Mouse (Mus musculus) adipose tissue, adult 10 weeks (tissue): Measurements from ENCODE around the gene Olfr513. TPM values are rescaled to one million over a fixed set of nuclear protein-coding genes. Genes with fewer than 3 reads are reported as not detected.

ENCODE experiments used
- polyA plus RNA-seq: library from polyadenylated mRNA; stranded (reverse); fragments of 350-450 nt; fragmentation: Illumina TruSeq; extraction: RNeasy Lipid Tissue Mini Kit (QIAGEN cat#74804); gene quantifications from one replicate; pipeline ENCODE4 v1.2.3, GENCODE M21; 2014; ENCODE audit warnings: low read depth, low replicate concordance

Olfr513 gene
- polyA plus RNA-seq, result not detected

GRCm38 (mm10) chr7:108750673-108751072, at the start of gene Olfr513:
Olfr513 (plus strand) TSS chr7:108750973.

GRCm38 (mm10) chr7:108713020-108713419, 37.8 kb upstream of the Olfr513 start, which contains the start of gene Olfr512:
Olfr512 (plus strand) TSS chr7:108713320.

Other genes starting within 250 kb of the Olfr513 start
- not detected for gene Olfr502, start 225.9 kb upstream of the Olfr513 start, polyA plus RNA-seq
- gene Olfr503, start 206.4 kb upstream of the Olfr513 start, polyA plus RNA-seq, result not detected
- not detected for gene Olfr504, start 185.2 kb upstream of the Olfr513 start, polyA plus RNA-seq
- not detected for gene Olfr506, start 140.2 kb upstream of the Olfr513 start, polyA plus RNA-seq
- gene Olfr507, start 129.2 kb upstream of the Olfr513 start, polyA plus RNA-seq, result not detected
- not detected for gene Olfr508, start 121.0 kb upstream of the Olfr513 start, polyA plus RNA-seq
- not detected for gene Olfr509, start 99.1 kb upstream of the Olfr513 start, polyA plus RNA-seq
- gene Olfr510, start 84.6 kb upstream of the Olfr513 start, polyA plus RNA-seq, result not detected
- not detected for gene Olfr512, start 37.7 kb upstream of the Olfr513 start, polyA plus RNA-seq
- gene Olfr514, start 75.0 kb downstream of the Olfr513 start, polyA plus RNA-seq, result not detected
- not detected for gene Olfr516, start 99.6 kb downstream of the Olfr513 start, polyA plus RNA-seq
- gene Olfr517, start 121.4 kb downstream of the Olfr513 start, polyA plus RNA-seq, result not detected
- gene Olfr518, start 134.0 kb downstream of the Olfr513 start, polyA plus RNA-seq, result not detected
- not detected for gene Olfr519, start 143.4 kb downstream of the Olfr513 start, polyA plus RNA-seq
- 0.97 TPM for gene Nlrp10, start 179.2 kb downstream of the Olfr513 start, polyA plus RNA-seq
- 156 TPM for gene Eif3f, start 183.4 kb downstream of the Olfr513 start, polyA plus RNA-seq
- gene Tub, start 199.4 kb downstream of the Olfr513 start, polyA plus RNA-seq, result 0.55 TPM